Mouse (Mus musculus) cerebellum, adult 2 months (tissue): ENCODE data around the gene Gm9922. TPM values are rescaled to one million over a fixed set of nuclear protein-coding genes. Genes with fewer than 3 reads are reported as not detected.

ENCODE experiments used
- DNase-seq, 2 experiments: peaks; one replicate each; pipeline ENCODE4 v3.0.0; 2021
- H3K27ac ChIP-seq: fragments of 200-500 bp; 2 replicates; pipeline ENCODE4 v1.5.1; 2012; ENCODE audit warnings: low read length, control low read depth, inconsistent platforms; ENCODE audit not compliant: insufficient read depth
- H3K27me3 ChIP-seq: fragments of 200-500 bp; 2 replicates; pipeline ENCODE4 v1.6.1; 2012; ENCODE audit warnings: inconsistent platforms, mild to moderate bottlenecking, low read length, moderate library complexity; ENCODE audit not compliant: control insufficient read depth, insufficient read depth
- H3K4me1 ChIP-seq: fragments of 200-500 bp; 2 replicates; pipeline ENCODE4 v1.6.1; 2011; ENCODE audit warnings: low read length; ENCODE audit not compliant: control insufficient read depth, insufficient read depth
- H3K4me3 ChIP-seq: fragments of 200-500 bp; replicated peaks from 2 replicates; pipeline ENCODE3; 2011; ENCODE audit warnings: mild to moderate bottlenecking, low read depth, low read length, control low read depth; ENCODE audit not compliant: insufficient read depth
- CTCF ChIP-seq: fragments of 200-500 bp; IDR thresholded peaks from 2 replicates; pipeline ENCODE4 v1.5.1; 2011; ENCODE audit warnings: low read depth, mild to moderate bottlenecking, control low read depth, low read length, moderate library complexity, borderline replicate concordance; ENCODE audit not compliant: insufficient read depth
- POLR2A ChIP-seq: fragments of 200-500 bp; IDR thresholded peaks from 2 replicates; pipeline ENCODE4 v1.6.1; 2011; ENCODE audit warnings: low read length, control low read depth, borderline replicate concordance; ENCODE audit not compliant: insufficient read depth
- WGBS: fragments of 180-500 bp; shearing (Covaris S2); methylation state at CpG from one replicate; pipeline ENCODE4 v1.1.7; 2018; 5-methylcytosine and 5-hydroxymethylcytosine counted together
- polyA plus RNA-seq: library from polyadenylated mRNA; depleted of rRNA; stranded (reverse); fragments of >200 nt; gene quantifications from 2 replicates; pipeline ENCODE4 v1.2.3, GENCODE M21; 2012; rRNA removed

Gene Gm9922
- polyA plus RNA-seq, 1 experiment: 0.36 TPM

- H3K27me3 ChIP-seq: no peaks in the 10 kb centered on the region; the same call in 1 of the 2 replicates
- WGBS: 35% methylated on average over 10 of the region's 10 CpGs
- H3K4me3 ChIP-seq: no peak overlapping the region
- H3K27ac ChIP-seq: no peak overlapping the region
- TF ChIP-seq POLR2A: no peak
- no peak for TF ChIP-seq CTCF
- DNase-seq: no peak
- H3K4me1 ChIP-seq: peaks cover 3% of the 10 kb centered on the region; the same call in 1 of the 2 replicates
Observed at GRCm38 (mm10) chr14:101733542-101734303, 4.1 kb upstream of the Gm9922 start.

- Histone ChIP-seq H3K4me1 (peaks cover 3% of the 10 kb centered on the region; the same call in 1 of the 2 replicates), H3K4me3 (peak overlapping the region; percentile 55), H3K27ac (no peak overlapping the region), H3K27me3 (no peaks in the 10 kb centered on the region; the same call in 1 of the 2 replicates)
- 5% methylated on average over 28 of the region's 28 CpGs for WGBS
- TF ChIP-seq CTCF (no peak), POLR2A (no peak)
- no peak for DNase-seq
Observed at GRCm38 (mm10) chr14:101729972-101730692, 518 bp upstream of the Gm9922 start.

- H3K4me1 ChIP-seq: no peaks in the 10 kb centered on the region
- H3K27ac ChIP-seq: no peak overlapping the region
- no peak overlapping the region for H3K4me3 ChIP-seq
- TF ChIP-seq CTCF: no peak
- no peak for TF ChIP-seq POLR2A
- no peaks in the 10 kb centered on the region for H3K27me3 ChIP-seq
- WGBS: 72% methylated on average over 2 of the region's 2 CpGs
- no peak for DNase-seq
Observed at GRCm38 (mm10) chr14:101714414-101714813, 15.2 kb downstream of the Gm9922 start.

- H3K27me3 ChIP-seq: no peaks in the 10 kb centered on the region
- no peak overlapping the region for H3K27ac ChIP-seq
- WGBS: 89% methylated on average over 5 of the region's 5 CpGs
- no peak for DNase-seq
- TF ChIP-seq POLR2A (no peak), CTCF (no peak)
- no peaks in the 10 kb centered on the region for H3K4me1 ChIP-seq
- no peak overlapping the region for H3K4me3 ChIP-seq
Observed at GRCm38 (mm10) chr14:101707088-101707487, 22.5 kb downstream of the Gm9922 start.

GRCm38 (mm10) chr14:101704479-101704878 lies 25.1 kb downstream of the Gm9922 start:
- no peaks in the 10 kb centered on the region for H3K27me3 ChIP-seq
- TF ChIP-seq POLR2A: no peak
- H3K4me3 ChIP-seq: no peak overlapping the region
- no peak for DNase-seq
- H3K27ac ChIP-seq: no peak overlapping the region
- H3K4me1 ChIP-seq: no peaks in the 10 kb centered on the region
- 83% methylated on average over 4 of the region's 4 CpGs for WGBS

- no peaks in the 10 kb centered on the region for H3K4me1 ChIP-seq
- WGBS: 79% methylated on average over 2 of the region's 2 CpGs
- DNase-seq: no peak
- no peak overlapping the region for H3K4me3 ChIP-seq
- no peaks in the 10 kb centered on the region for H3K27me3 ChIP-seq
- H3K27ac ChIP-seq: no peak overlapping the region
- no peak for TF ChIP-seq CTCF
- TF ChIP-seq POLR2A: no peak
Observed at GRCm38 (mm10) chr14:101688406-101688805, 41.2 kb downstream of the Gm9922 start.

GRCm38 (mm10) chr14:101687696-101688095 lies 41.9 kb downstream of the Gm9922 start:
- Histone ChIP-seq H3K4me3 (no peak overlapping the region), H3K27ac (no peak overlapping the region), H3K27me3 (no peaks in the 10 kb centered on the region), H3K4me1 (no peaks in the 10 kb centered on the region)
- DNase-seq: no peak
- 92% methylated on average over 6 of the region's 6 CpGs for WGBS
- TF ChIP-seq POLR2A (no peak), CTCF (no peak)

Other genes starting within 250 kb of the Gm9922 start
- gene Tbc1d4, start 120.6 kb downstream of the Gm9922 start, polyA plus RNA-seq: 35.9 and 42.6 TPM in 2 replicates
- gene Commd6, start 89.1 kb downstream of the Gm9922 start, polyA plus RNA-seq: 58.6 and 60.0 TPM in 2 replicates
- 47.2 and 48.4 TPM in 2 replicates for gene Uchl3, start 75.8 kb downstream of the Gm9922 start, polyA plus RNA-seq
- 5.8 and 6.8 TPM in 2 replicates for gene Lmo7, start 143 bp upstream of the Gm9922 start, polyA plus RNA-seq